12 mouse cellular contexts compared by ENCODE assay signal in genomic region chr5:119803411-119804251, GRCm38 (mm10). TPM values are rescaled to one million over a fixed set of nuclear protein-coding genes. Genes with fewer than 3 reads are reported as not detected.
DNase-seq lines count a peak whose midpoint lies in the region; ATAC-seq and TF ChIP-seq lines count a peak whose summit lies in the region.
"Had no signal": no experiment of that assay in that cellular context is flagged by ENCODE, and none has a peak within 500 bp of the region (broad histone marks: within the 10 kb centered on the region; RNA-seq: fewer than 3 reads in every experiment).

No protein-coding gene starts in this region.

- no peak for TF ChIP-seq POLR2A in embryonic fibroblast, embryonic 13.5 days (IDR thresholded peaks at IDR 0.05; ENCODE audit: low read depth, low read length)

- peaks cover 6% of the 10 kb centered on the region; the same call in 1 of the 2 replicates for H3K4me1 ChIP-seq in forebrain, embryonic 10.5 days
- no peaks in the 10 kb centered on the region for H3K4me1 ChIP-seq in forebrain, embryonic 13.5 days
- H3K4me1 ChIP-seq in lung, embryonic 15.5 days = peaks cover 24% of the 10 kb centered on the region; the same call in 1 of the 2 replicates
- H3K4me1 ChIP-seq in embryonic fibroblast, embryonic 13.5 days (ENCODE audit: control insufficient read depth, insufficient read depth, low read length) = no peaks in the 10 kb centered on the region
- H3K4me1 ChIP-seq in neural tube, embryonic 11.5 days (ENCODE audit: control insufficient read depth, insufficient read depth, low read length) = no peaks in the 10 kb centered on the region
- H3K4me1 ChIP-seq: liver, embryonic 12.5 days had no signal

- H3K4me2 ChIP-seq in forebrain, embryonic 13.5 days = no peak overlapping the region
- H3K4me2 ChIP-seq in lung, embryonic 15.5 days = peak overlapping the region; percentile 53
- H3K4me2 ChIP-seq in neural tube, embryonic 11.5 days (ENCODE audit: low read depth) = no peak overlapping the region
- H3K4me2 ChIP-seq: liver, embryonic 12.5 days had no signal

- no peak overlapping the region for H3K27ac ChIP-seq in forebrain, embryonic 10.5 days
- H3K27ac ChIP-seq in forebrain, embryonic 13.5 days = no peak overlapping the region
- H3K27ac ChIP-seq in lung, embryonic 15.5 days = peak overlapping the region; percentile 91
- no peak overlapping the region for H3K27ac ChIP-seq in embryonic fibroblast, embryonic 13.5 days (ENCODE audit: insufficient read depth, low read length)
- H3K27ac ChIP-seq in neural tube, embryonic 11.5 days (ENCODE audit: low read depth, low read length) = no peak overlapping the region
- H3K27ac ChIP-seq: liver, embryonic 12.5 days had no signal

- TF ChIP-seq CTCF in embryonic fibroblast, embryonic 13.5 days (IDR thresholded peaks at IDR 0.05; ENCODE audit: borderline replicate concordance, insufficient read depth, low read length) = no peak

- peaks cover 100% of the 10 kb centered on the region for H3K27me3 ChIP-seq in forebrain, embryonic 10.5 days (ENCODE audit: poor library complexity, severe bottlenecking)
- H3K27me3 ChIP-seq in forebrain, embryonic 13.5 days = peaks cover 100% of the 10 kb centered on the region
- peaks cover 94% of the 10 kb centered on the region for H3K27me3 ChIP-seq in lung, embryonic 15.5 days
- H3K27me3 ChIP-seq in neural tube, embryonic 11.5 days (ENCODE audit: control insufficient read depth, insufficient read depth, low read length) = peaks cover 100% of the 10 kb centered on the region

- H3K4me3 ChIP-seq in forebrain, embryonic 10.5 days = no peak overlapping the region
- no peak overlapping the region for H3K4me3 ChIP-seq in forebrain, embryonic 13.5 days
- peak overlapping the region; percentile 42 for H3K4me3 ChIP-seq in lung, embryonic 15.5 days
- peak overlapping the region; percentile 10 for H3K4me3 ChIP-seq in embryonic fibroblast, embryonic 13.5 days (ENCODE audit: insufficient read depth, low read length)
- no peak overlapping the region for H3K4me3 ChIP-seq in neural tube, embryonic 11.5 days (ENCODE audit: low read depth, low read length)
- H3K4me3 ChIP-seq: liver, embryonic 12.5 days had no signal

- no peak overlapping the region for H3K9ac ChIP-seq in forebrain, embryonic 13.5 days
- H3K9ac ChIP-seq in lung, embryonic 15.5 days = peak overlapping the region; percentile 63
- no peak overlapping the region for H3K9ac ChIP-seq in neural tube, embryonic 11.5 days (ENCODE audit: low read length)
- H3K9ac ChIP-seq: liver, embryonic 12.5 days had no signal

- no peaks in the 10 kb centered on the region for H3K9me3 ChIP-seq in forebrain, embryonic 10.5 days
- H3K9me3 ChIP-seq in forebrain, embryonic 13.5 days (replicated peaks) = no peaks in the 10 kb centered on the region
- H3K9me3 ChIP-seq in lung, embryonic 15.5 days = no peaks in the 10 kb centered on the region
- no peaks in the 10 kb centered on the region for H3K9me3 ChIP-seq in neural tube, embryonic 11.5 days (ENCODE audit: control insufficient read depth, low read length)
- H3K9me3 ChIP-seq: liver, embryonic 12.5 days had no signal

- no peak for ATAC-seq in forebrain, embryonic 13.5 days
- ATAC-seq in lung, embryonic 15.5 days (ENCODE audit: borderline replicate concordance, extremely low read depth, low FRiP score, low TSS enrichment) = no peak
- ATAC-seq in neural tube, embryonic 11.5 days (ENCODE audit: insufficient read depth, low FRiP score, low TSS enrichment) = no peak
- ATAC-seq: liver, embryonic 12.5 days had no signal

- under 1% methylated on average over 64 of the region's 64 CpGs for WGBS in forebrain, embryonic 10.5 days
- under 1% methylated on average over 64 of the region's 64 CpGs for WGBS in forebrain, embryonic 13.5 days
- WGBS in lung, embryonic 15.5 days = under 1% methylated on average over 64 of the region's 64 CpGs
- WGBS in neural tube, embryonic 11.5 days = under 1% methylated on average over 64 of the region's 64 CpGs

- H3K36me3 ChIP-seq in forebrain, embryonic 10.5 days (replicated peaks) = no peaks in the 10 kb centered on the region
- no peaks in the 10 kb centered on the region for H3K36me3 ChIP-seq in forebrain, embryonic 13.5 days (ENCODE audit: poor library complexity, severe bottlenecking)
- H3K36me3 ChIP-seq in lung, embryonic 15.5 days = no peaks in the 10 kb centered on the region
- no peaks in the 10 kb centered on the region for H3K36me3 ChIP-seq in neural tube, embryonic 11.5 days (ENCODE audit: control insufficient read depth, insufficient read depth, low read length)
- H3K36me3 ChIP-seq: liver, embryonic 12.5 days had no signal

- DNase-seq in forebrain, embryonic 10.5 days (ENCODE audit: extremely low spot score, low spot score) = peak; percentile 47
- no peak for DNase-seq in lung, adult 18-20 months
- DNase-seq in neural tube, embryonic 11.5 days (ENCODE audit: low spot score) = peak; percentile 61
- no peak for DNase-seq in gastrocnemius, postnatal 25 days
- no peak for DNase-seq in adipocyte (ENCODE audit: low spot score)
- DNase-seq: kidney, adult 11 months; thymus, postnatal 4 days had no signal

RNA-seq across cellular contexts. Expression of gene Tbx5, which starts 28.8 kb away (rescaled TPM):
- 0.04 and 0.41 TPM in 2 replicates for polyA plus RNA-seq in forebrain, embryonic 10.5 days (2016; fragmentation: Nextera tagmentation; extraction: Ambion mirVana)
- 0.05 and 0.08 TPM in 2 replicates for polyA plus RNA-seq in forebrain, embryonic 13.5 days (2015; fragmentation: Nextera tagmentation; extraction: Ambion mirVana)
- 50.1 and 55.7 TPM in 2 replicates for polyA plus RNA-seq in lung, embryonic 15.5 days (2015; fragmentation: Nextera tagmentation; extraction: Ambion mirVana)
- polyA plus RNA-seq in embryonic fibroblast, embryonic 13.5 days (2011; ENCODE audit: insufficient read length, low read depth, missing spikeins) = 5.5 and 9.3 TPM in 2 replicates
- 0.15 and 0.45 TPM in 2 replicates for polyA plus RNA-seq in neural tube, embryonic 11.5 days (2014; fragmentation: Nextera tagmentation; extraction: Ambion mirVana)
- under 1 TPM in 1 of 2 experiments, not detected in 1; 0.19 TPM for total RNA-seq in gastrocnemius, postnatal 25 days (2021)
- total RNA-seq: layer of hippocampus, adult 8-10 months had no signal

Comparison
In these comparisons a context has a peak if more than half of its experiments do, and no peak if none do; other contexts are left out.
1. DNase-seq: peak in forebrain, embryonic 10.5 days (single experiment) and neural tube, embryonic 11.5 days (single experiment); none in lung, adult 18-20 months (0 of 2), gastrocnemius, postnatal 25 days (single experiment) and adipocyte (single experiment).
2. H3K4me3 ChIP-seq: peak in lung, embryonic 15.5 days (single experiment) and embryonic fibroblast, embryonic 13.5 days (single experiment); none in forebrain, embryonic 10.5 days (single experiment), forebrain, embryonic 13.5 days (single experiment) and neural tube, embryonic 11.5 days (single experiment).